Mouse (Mus musculus) kidney, adult 2 months (tissue): ENCODE data around the gene Gm38394.

Source experiments
- CTCF ChIP-seq: fragments of 200-500 bp; conservative IDR thresholded peaks from 2 replicates; pipeline ENCODE4 v1.5.1; 2011; ENCODE audit warnings: low read depth, mild to moderate bottlenecking, control low read depth, low read length, moderate library complexity, mixed read lengths; ENCODE audit not compliant: insufficient read depth, insufficient read length
- POLR2A ChIP-seq: fragments of 200-500 bp; IDR thresholded peaks from one replicate; pipeline ENCODE4 v1.6.1; 2011; ENCODE audit warnings: low read depth, low read length, control low read depth

- TF ChIP-seq CTCF (no peak), POLR2A (no peak)
Observed at GRCm38 (mm10) chr1:133638517-133638916, 22.6 kb downstream of the Gm38394 start.
